In the genomic region with DNA sequence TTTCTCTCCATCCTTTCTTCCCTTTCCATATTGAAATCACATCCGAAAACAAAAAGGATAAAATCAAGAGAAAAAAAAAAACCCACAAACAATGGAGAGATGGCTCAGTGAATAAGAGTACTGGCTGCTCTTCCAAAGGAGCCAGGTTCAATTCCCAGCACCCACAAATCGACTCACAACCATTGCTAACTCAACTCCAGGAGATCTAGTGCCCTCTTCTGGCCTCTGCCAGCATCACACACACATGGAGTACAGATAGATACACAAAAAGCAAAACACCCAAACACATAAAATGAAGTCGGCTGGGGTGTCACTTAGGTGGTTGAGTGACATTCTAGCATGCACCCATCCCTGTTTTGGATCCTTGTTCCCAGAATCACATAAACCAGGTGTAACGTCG, we compare ENCODE assay signal across 19 mouse cellular contexts. TPM values are rescaled to one million over a fixed set of nuclear protein-coding genes. Genes with fewer than 3 reads are reported as not detected.
DNase-seq lines count a peak whose midpoint lies in the region; ATAC-seq and TF ChIP-seq lines count a peak whose summit lies in the region.
"Had no signal": no experiment of that assay in that cellular context is flagged by ENCODE, and none has a peak within 500 bp of the region (broad histone marks: within the 10 kb centered on the region; RNA-seq: fewer than 3 reads in every experiment).

No protein-coding gene starts in this region.

- peak; percentile 29 for TF ChIP-seq CTCF in intestine, postnatal 0 days (IDR thresholded peaks at IDR 0.05; ENCODE audit: low read depth)
- peak; percentile 33; the same call in 1 of the 2 replicates for TF ChIP-seq CTCF in lung, postnatal 0 days (IDR thresholded peaks at IDR 0.05)

- no peak for DNase-seq in lung, postnatal 0 days (ENCODE audit: low spot score)
- no peak for DNase-seq in lung, postnatal 36 days
- peak; percentile 57 for DNase-seq in ES-CJ7 (ENCODE audit: low read depth, low spot score)
- no peak for DNase-seq in urinary bladder, postnatal 25 days (ENCODE audit: low spot score)
- DNase-seq: adrenal gland, postnatal 36 days; layer of hippocampus, adult 9-11 months; lung, adult 18-20 months; lung, postnatal 14 days; thymus, postnatal 25 days had no signal

- no peak overlapping the region for H3K9ac ChIP-seq in intestine, postnatal 0 days (ENCODE audit: low read depth, low read length)
- H3K9ac ChIP-seq in intestine, embryonic 15.5 days = no peak overlapping the region
- no peak overlapping the region for H3K9ac ChIP-seq in lung, postnatal 0 days (replicated peaks; ENCODE audit: low read depth)
- H3K9ac ChIP-seq: hindbrain, embryonic 15.5 days; limb, embryonic 15.5 days; midbrain, embryonic 12.5 days had no signal

- no peak overlapping the region for H3K27ac ChIP-seq in intestine, postnatal 0 days (ENCODE audit: low read depth, low read length)
- no peak overlapping the region for H3K27ac ChIP-seq in intestine, embryonic 15.5 days
- no peak overlapping the region for H3K27ac ChIP-seq in lung, postnatal 0 days (ENCODE audit: low read length)
- H3K27ac ChIP-seq: hindbrain, embryonic 15.5 days; midbrain, embryonic 12.5 days had no signal

- no peaks in the 10 kb centered on the region for H3K9me3 ChIP-seq in intestine, postnatal 0 days (ENCODE audit: control insufficient read depth)
- no peaks in the 10 kb centered on the region for H3K9me3 ChIP-seq in intestine, embryonic 15.5 days
- H3K9me3 ChIP-seq in lung, postnatal 0 days (ENCODE audit: low read length) = no peaks in the 10 kb centered on the region
- H3K9me3 ChIP-seq: heart, embryonic 10.5 days; hindbrain, embryonic 15.5 days; limb, embryonic 15.5 days; midbrain, embryonic 12.5 days had no signal

- no peak overlapping the region for H3K4me3 ChIP-seq in intestine, postnatal 0 days (ENCODE audit: low read depth, low read length)
- H3K4me3 ChIP-seq in intestine, embryonic 15.5 days (replicated peaks) = no peak overlapping the region
- H3K4me3 ChIP-seq in lung, postnatal 0 days (ENCODE audit: low read depth, low read length) = no peak overlapping the region

- no peaks in the 10 kb centered on the region for H3K4me1 ChIP-seq in intestine, postnatal 0 days (replicated peaks; ENCODE audit: control insufficient read depth, insufficient read depth, low read length)
- H3K4me1 ChIP-seq in intestine, embryonic 15.5 days (replicated peaks) = peaks cover 4% of the 10 kb centered on the region; the same call in 1 of the 2 replicates
- no peaks in the 10 kb centered on the region for H3K4me1 ChIP-seq in lung, postnatal 0 days (ENCODE audit: insufficient read depth, low read depth, low read length)

- H3K27me3 ChIP-seq in intestine, postnatal 0 days (replicated peaks; ENCODE audit: control insufficient read depth, insufficient read depth, low read length) = no peaks in the 10 kb centered on the region
- H3K27me3 ChIP-seq in intestine, embryonic 15.5 days (replicated peaks) = no peaks in the 10 kb centered on the region
- H3K27me3 ChIP-seq in lung, postnatal 0 days (replicated peaks; ENCODE audit: insufficient read depth, low read length) = no peaks in the 10 kb centered on the region
- H3K27me3 ChIP-seq: limb, embryonic 15.5 days had no signal

- no peak overlapping the region for H3K4me2 ChIP-seq in intestine, postnatal 0 days (replicated peaks; ENCODE audit: low read depth)
- no peak overlapping the region for H3K4me2 ChIP-seq in intestine, embryonic 15.5 days (replicated peaks)
- H3K4me2 ChIP-seq in lung, postnatal 0 days (replicated peaks; ENCODE audit: low read depth, low read length) = no peak overlapping the region

- 94% methylated on average over 5 of the region's 5 CpGs for WGBS in intestine, postnatal 0 days
- WGBS in intestine, embryonic 15.5 days = 92% methylated on average over 5 of the region's 5 CpGs
- WGBS in lung, postnatal 0 days = 95% methylated on average over 5 of the region's 5 CpGs

- no peaks in the 10 kb centered on the region for H3K36me3 ChIP-seq in intestine, postnatal 0 days (ENCODE audit: control insufficient read depth, insufficient read depth)
- no peaks in the 10 kb centered on the region for H3K36me3 ChIP-seq in intestine, embryonic 15.5 days
- no peaks in the 10 kb centered on the region for H3K36me3 ChIP-seq in lung, postnatal 0 days (ENCODE audit: insufficient read depth, low read length)
- H3K36me3 ChIP-seq: embryonic facial prominence, embryonic 10.5 days; forebrain, embryonic 10.5 days; heart, embryonic 10.5 days; hindbrain, embryonic 15.5 days; limb, embryonic 15.5 days; midbrain, embryonic 12.5 days had no signal

- no peak for TF ChIP-seq EP300 in lung, postnatal 0 days (IDR thresholded peaks at IDR 0.05)

- no peak for ATAC-seq in intestine, postnatal 0 days
- ATAC-seq in intestine, embryonic 15.5 days = no peak
- ATAC-seq in lung, postnatal 0 days = no peak
- ATAC-seq in granulocyte monocyte progenitor cell, adult 5-6 weeks (replicated peaks; ENCODE audit: poor library complexity, severe bottlenecking) = no peak

RNA-seq across cellular contexts. Expression of a gene that starts 1.0 kb away (rescaled TPM):
- 0.90 and 1.1 TPM in 2 replicates for polyA plus RNA-seq in intestine, postnatal 0 days (2015; fragmentation: Nextera tagmentation; extraction: Ambion mirVana)
- 1.1 and 1.5 TPM in 2 replicates for polyA plus RNA-seq in intestine, embryonic 15.5 days (2015; fragmentation: Nextera tagmentation; extraction: Ambion mirVana)
- 11.5 and 14.0 TPM in 2 replicates for polyA plus RNA-seq in lung, postnatal 0 days (2015; fragmentation: Nextera tagmentation; extraction: Ambion mirVana)
- total RNA-seq in granulocyte monocyte progenitor cell, adult 5-6 weeks (2014; fragmentation: Nextera tagmentation) = not detected in 2 replicates
- total RNA-seq in granulocyte monocyte progenitor cell, adult 5-6 weeks (2017) = 0.69 TPM in 1 of 2 replicates, not detected in the other
- total RNA-seq: adrenal gland, postnatal 36 days; neutrophil, adult 5-6 weeks had no signal

RNA-seq across cellular contexts. Expression of a gene that starts 14.4 kb away (rescaled TPM):
- 16.9 and 23.5 TPM in 2 replicates for polyA plus RNA-seq in intestine, postnatal 0 days (2015; fragmentation: Nextera tagmentation; extraction: Ambion mirVana)
- polyA plus RNA-seq in intestine, embryonic 15.5 days (2015; fragmentation: Nextera tagmentation; extraction: Ambion mirVana) = 10.1 and 11.9 TPM in 2 replicates
- 25.0 and 30.2 TPM in 2 replicates for polyA plus RNA-seq in lung, postnatal 0 days (2015; fragmentation: Nextera tagmentation; extraction: Ambion mirVana)
- total RNA-seq in granulocyte monocyte progenitor cell, adult 5-6 weeks (2014; fragmentation: Nextera tagmentation) = 1.9 and 7.3 TPM in 2 replicates
- total RNA-seq in granulocyte monocyte progenitor cell, adult 5-6 weeks (2017) = 18.9 and 19.4 TPM in 2 replicates

RNA-seq across cellular contexts. Expression of a gene that starts 48.3 kb away (rescaled TPM):
- 3.3 and 3.4 TPM in 2 replicates for polyA plus RNA-seq in intestine, postnatal 0 days (2015; fragmentation: Nextera tagmentation; extraction: Ambion mirVana)
- polyA plus RNA-seq in intestine, embryonic 15.5 days (2015; fragmentation: Nextera tagmentation; extraction: Ambion mirVana) = 6.7 and 7.6 TPM in 2 replicates
- polyA plus RNA-seq in lung, postnatal 0 days (2015; fragmentation: Nextera tagmentation; extraction: Ambion mirVana) = 5.8 and 6.9 TPM in 2 replicates
- 12.0 and 15.6 TPM in 2 replicates for total RNA-seq in granulocyte monocyte progenitor cell, adult 5-6 weeks (2014; fragmentation: Nextera tagmentation)
- total RNA-seq in granulocyte monocyte progenitor cell, adult 5-6 weeks (2017) = 12.9 and 15.3 TPM in 2 replicates

RNA-seq across cellular contexts. Expression of a gene that starts 48.9 kb away (rescaled TPM):
- 4.3 and 5.2 TPM in 2 replicates for polyA plus RNA-seq in intestine, postnatal 0 days (2015; fragmentation: Nextera tagmentation; extraction: Ambion mirVana)
- polyA plus RNA-seq in intestine, embryonic 15.5 days (2015; fragmentation: Nextera tagmentation; extraction: Ambion mirVana) = 11.7 and 12.4 TPM in 2 replicates
- 7.3 and 7.5 TPM in 2 replicates for polyA plus RNA-seq in lung, postnatal 0 days (2015; fragmentation: Nextera tagmentation; extraction: Ambion mirVana)
- total RNA-seq in granulocyte monocyte progenitor cell, adult 5-6 weeks (2014; fragmentation: Nextera tagmentation) = 26.4 and 29.4 TPM in 2 replicates
- 21.4 and 22.4 TPM in 2 replicates for total RNA-seq in granulocyte monocyte progenitor cell, adult 5-6 weeks (2017)
